Mouse (Mus musculus) right cerebral cortex, adult 18-20 months (tissue): ENCODE results near the gene Kalrn.

Experiments used
- DNase-seq: peaks from one replicate; pipeline ENCODE4 v3.0.0; 2022; ENCODE audit warnings: mixed read lengths

Gene Kalrn

DNA sequence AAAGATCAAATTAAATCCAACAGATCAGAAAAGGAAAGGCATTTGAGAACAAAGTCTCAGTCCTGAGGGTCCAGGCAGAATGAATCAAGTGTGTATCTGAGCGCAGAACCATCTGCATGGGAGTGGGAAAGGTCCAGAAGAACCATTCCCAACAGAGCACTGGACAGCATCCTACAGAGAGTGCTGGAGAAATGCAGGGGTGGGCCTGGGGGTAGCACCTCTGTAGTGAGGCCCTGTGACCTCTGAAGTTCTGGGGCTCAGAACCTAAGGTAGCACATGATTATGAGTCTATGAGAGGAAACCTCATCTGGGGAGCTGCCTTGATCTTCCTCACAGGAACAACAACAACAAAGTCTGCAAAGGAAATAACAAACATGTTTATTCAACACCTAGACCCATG, 20.6 kb downstream of the Kalrn start:
- DNase-seq = no peak

- DNase-seq = no peak
These were observed 23.8 kb downstream of the Kalrn start for GRCm38 (mm10) chr16:34549470-34549999.

GRCm38 (mm10) chr16:34546805-34547509, 26.4 kb downstream of the Kalrn start:
- DNase-seq = no peak

DNA sequence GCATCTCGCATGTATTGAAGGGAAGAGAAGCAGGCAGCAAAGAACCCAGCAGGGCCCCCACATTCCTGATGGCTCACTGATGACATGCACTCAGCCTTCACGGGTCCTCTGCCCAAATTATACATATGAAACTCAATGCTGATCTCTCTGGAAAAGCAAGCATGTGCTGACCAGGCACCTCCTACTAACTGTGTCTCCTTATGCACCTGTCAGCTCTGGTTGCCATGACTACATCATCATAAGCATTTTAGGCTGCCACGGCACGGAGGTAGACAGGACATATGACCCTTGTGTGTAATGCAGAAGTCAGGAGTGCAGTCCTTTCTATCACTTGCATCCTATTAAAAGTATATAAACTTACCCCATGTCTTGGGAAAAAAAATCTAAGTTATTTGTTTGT, 29.6 kb downstream of the Kalrn start:
- DNase-seq = no peak

GRCm38 (mm10) chr16:34542341-34542740, 31.0 kb downstream of the Kalrn start:
- DNase-seq = no peak

- no peak for DNase-seq
These were observed 34.6 kb downstream of the Kalrn start for GRCm38 (mm10) chr16:34538679-34539185.

DNA sequence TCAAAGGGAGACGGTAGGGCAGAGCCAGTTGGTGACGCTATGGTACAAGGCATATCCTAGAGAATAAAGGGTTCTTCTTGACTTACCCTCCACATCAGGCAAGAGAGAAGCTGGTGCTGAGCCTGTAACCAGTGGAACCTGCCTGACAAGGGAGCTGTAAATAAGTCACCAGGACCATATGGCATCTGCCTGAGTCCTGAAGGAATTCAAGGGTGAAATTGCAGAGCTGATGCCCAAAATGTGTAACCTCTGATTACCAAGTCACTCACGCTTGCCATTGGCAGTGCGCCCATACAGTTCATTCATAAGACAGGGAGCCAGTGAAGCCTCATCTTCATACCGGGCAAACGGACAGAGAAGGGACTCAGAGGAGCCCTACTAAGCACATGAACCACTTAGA, 37.0 kb downstream of the Kalrn start:
- no peak for DNase-seq

- DNase-seq = no peak
These were observed 38.2 kb downstream of the Kalrn start for GRCm38 (mm10) chr16:34535135-34535534.

- peak; percentile 59 for DNase-seq
These were observed 41.8 kb downstream of the Kalrn start for GRCm38 (mm10) chr16:34531506-34531905.

DNA sequence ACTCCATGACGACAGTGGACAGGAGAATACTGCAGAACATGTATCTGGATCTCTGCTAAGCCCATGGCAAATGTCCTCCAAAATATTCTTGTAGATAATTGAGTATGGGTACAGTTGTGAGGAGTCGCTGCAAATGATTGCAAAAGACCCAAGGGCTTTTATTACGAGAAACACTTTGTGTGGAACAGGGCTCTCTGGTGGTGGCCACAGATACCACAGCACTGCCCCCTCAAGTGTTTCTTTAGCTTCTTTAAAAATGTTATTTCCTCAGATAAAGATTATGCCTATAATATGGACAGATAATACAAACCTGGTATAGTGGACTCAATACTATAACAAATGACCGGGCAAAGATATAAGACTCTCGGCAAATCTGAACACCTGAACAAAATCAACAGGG, 43.3 kb downstream of the Kalrn start:
- DNase-seq = no peak

DNA sequence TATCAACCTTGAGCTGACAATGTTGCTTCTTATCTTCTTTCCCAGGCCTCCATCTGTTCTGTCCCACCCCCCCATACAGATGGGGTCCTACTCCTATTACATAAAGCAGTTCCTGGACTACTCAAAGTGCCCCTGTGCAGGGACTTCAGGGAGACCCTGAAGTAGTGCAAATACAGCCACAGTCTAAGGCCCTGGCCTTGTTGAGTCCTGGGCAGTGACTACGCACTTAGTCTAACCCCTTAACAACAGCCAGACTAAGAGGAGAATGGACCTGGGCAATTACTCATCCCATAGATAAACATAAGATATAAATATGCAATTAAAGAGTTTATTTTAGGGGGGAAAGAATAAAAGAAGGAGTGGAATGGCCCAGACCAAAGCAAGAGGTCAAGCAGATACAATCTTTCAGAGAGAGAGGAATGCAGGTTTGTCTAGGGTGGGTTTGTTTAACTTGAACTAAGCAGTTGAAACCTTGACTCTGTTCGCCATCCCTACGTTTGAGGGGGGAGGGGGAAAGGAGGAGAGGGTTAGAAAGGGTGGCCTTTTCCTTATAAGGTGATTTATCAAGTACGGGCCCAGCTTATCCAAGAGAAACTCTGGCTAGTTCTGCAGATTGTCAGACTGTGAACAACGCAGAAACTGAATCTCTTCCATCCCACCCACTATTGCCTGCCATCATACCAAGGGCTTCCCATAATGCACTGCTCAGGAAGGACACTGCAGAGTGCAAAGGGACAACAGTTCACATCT, 44.9 kb downstream of the Kalrn start:
- no peak for DNase-seq

- no peak for DNase-seq
These were observed 47.0 kb downstream of the Kalrn start for GRCm38 (mm10) chr16:34526378-34526777.

- peak; percentile 80 for DNase-seq
These were observed 47.5 kb downstream of the Kalrn start for GRCm38 (mm10) chr16:34525866-34526265.

GRCm38 (mm10) chr16:34525205-34525604, 48.1 kb downstream of the Kalrn start:
- peak; percentile 75 for DNase-seq

DNA sequence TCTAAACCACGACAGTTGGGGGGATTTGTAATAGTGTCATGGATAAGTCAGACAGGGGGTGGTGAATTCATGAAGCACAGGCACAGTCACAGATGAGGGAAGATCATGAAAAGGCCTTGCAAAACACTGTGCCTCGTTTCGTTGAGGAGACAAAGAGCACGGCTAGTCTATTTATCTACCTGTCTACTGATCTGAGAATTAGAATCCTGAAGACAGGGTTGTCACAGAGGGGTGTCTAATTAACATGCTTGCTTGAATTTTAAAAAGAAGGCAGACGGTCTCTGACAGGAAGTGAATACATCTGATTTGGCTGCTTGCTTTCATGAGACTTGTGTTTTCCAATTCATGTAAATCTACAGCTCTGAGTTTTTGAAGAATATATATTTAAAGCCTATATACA, 52.3 kb downstream of the Kalrn start:
- DNase-seq = no peak

GRCm38 (mm10) chr16:34516891-34517398, 56.4 kb downstream of the Kalrn start:
- peak; percentile 47 for DNase-seq

DNA sequence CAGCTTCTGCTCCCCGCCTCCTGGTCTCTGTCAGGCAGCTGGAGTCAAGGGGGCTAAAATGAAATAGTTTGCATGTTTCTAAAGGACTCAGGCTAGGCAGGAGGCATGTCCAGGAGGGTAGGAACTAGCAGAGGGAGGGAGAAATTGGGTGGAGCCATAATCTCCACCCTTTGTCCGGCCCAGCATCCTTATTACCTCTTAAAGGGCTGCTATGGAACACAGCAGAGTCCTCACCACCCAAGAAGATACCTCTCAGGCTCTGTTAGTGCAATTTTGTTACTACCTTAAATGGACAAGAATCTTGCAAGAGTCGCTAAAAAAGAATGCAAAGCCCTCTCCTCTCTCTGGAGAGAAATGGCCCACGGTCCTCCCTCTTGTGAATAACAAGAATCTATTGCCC, 57.8 kb downstream of the Kalrn start:
- DNase-seq = no peak

- peak; percentile 89 for DNase-seq
These were observed 59.3 kb downstream of the Kalrn start for GRCm38 (mm10) chr16:34513956-34514593.

DNA sequence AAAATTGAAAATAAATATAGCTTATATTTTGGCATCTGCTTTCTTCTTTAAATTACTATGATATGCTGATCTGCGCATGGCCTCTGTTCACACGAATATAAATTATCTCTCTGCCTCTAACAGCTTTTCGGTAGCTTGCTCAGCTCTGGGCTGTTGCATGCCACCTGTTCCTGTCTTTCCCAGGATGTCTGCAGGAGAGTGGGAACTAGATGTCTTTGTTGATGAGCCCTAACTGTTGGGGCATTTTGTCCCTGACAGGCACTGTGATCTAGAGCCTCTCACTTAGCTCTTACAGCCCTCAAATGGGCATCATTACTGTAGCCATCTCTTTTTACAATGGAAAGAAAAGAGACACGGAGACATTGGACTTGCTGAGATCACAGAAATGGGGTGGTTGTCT, 61.0 kb downstream of the Kalrn start:
- no peak for DNase-seq

DNA sequence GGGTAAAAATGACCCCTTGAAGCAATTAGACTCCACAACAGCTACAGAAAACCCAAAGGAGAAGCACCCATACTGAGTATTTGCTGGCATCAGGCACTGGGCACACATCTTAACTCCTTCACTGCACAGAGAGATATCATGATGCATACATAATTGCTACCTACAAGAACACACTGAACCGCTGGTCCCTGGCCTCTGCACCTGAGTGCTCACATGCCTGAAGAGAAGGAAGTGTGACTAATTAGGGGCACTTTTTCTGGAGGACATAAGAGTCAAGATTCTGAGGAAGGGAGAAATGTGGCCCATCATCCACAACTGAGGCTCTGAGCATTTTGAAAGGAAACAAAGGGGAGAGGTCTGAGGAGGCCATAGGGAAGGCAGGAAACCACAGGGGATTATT, 65.2 kb downstream of the Kalrn start:
- no peak for DNase-seq

DNA sequence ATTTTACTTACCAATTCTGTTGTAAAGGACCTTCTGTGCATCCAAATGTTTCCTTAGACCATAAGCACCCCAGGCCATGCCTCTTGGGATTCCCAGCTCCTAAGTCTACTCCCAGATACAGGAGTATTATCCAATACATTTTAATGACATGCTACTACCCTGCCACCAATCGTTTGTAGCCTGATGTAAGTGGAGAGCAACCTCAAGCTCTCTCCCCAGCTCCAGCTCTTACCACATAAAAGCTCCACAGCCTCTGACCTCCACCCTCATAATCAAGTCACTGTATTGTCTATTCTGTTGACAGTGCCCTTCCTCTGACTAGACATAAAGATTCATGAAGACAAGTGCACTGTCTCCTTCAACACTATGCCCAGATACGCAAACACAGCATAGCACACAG, 67.3 kb downstream of the Kalrn start:
- DNase-seq = no peak

- DNase-seq = peak; percentile 70
These were observed 69.1 kb downstream of the Kalrn start for GRCm38 (mm10) chr16:34504250-34504649.

DNA sequence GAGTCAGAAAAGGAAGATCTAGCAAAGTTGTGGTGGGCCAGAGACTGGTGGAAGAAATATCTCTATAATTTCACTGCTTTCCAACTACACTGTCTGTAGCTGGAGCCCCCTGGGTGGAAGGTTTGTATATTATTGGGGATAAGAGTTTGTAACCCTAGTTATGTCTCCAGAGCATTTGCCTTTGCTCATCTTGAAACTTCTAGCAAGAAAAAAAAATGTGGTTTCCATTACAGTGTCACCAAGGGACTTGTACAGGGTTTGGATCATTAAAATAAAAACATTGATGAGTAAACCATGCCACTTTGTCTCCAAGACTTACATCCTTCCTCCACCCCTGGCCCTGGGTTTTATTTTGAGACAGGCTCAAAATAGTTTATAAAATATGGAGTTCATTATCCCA, 71.2 kb downstream of the Kalrn start:
- DNase-seq = no peak
